Mouse (Mus musculus) c-Kit-positive CD71-positive TER-119-negative erythroid progenitor cells, embryonic 14.5 days (primary cell): ENCODE measurements around the gene Als2cr12.
"Not testable (repeated sequence)": the region's sequence is repeated elsewhere in the genome, so short reads cannot be mapped to it uniquely, and the experiment has no call there.

Experiments
- DNase-seq: peaks from one replicate; pipeline ENCODE4 v3.0.0-alpha.2; 2013; ENCODE audit warnings: low read depth

Gene Als2cr12

DNA sequence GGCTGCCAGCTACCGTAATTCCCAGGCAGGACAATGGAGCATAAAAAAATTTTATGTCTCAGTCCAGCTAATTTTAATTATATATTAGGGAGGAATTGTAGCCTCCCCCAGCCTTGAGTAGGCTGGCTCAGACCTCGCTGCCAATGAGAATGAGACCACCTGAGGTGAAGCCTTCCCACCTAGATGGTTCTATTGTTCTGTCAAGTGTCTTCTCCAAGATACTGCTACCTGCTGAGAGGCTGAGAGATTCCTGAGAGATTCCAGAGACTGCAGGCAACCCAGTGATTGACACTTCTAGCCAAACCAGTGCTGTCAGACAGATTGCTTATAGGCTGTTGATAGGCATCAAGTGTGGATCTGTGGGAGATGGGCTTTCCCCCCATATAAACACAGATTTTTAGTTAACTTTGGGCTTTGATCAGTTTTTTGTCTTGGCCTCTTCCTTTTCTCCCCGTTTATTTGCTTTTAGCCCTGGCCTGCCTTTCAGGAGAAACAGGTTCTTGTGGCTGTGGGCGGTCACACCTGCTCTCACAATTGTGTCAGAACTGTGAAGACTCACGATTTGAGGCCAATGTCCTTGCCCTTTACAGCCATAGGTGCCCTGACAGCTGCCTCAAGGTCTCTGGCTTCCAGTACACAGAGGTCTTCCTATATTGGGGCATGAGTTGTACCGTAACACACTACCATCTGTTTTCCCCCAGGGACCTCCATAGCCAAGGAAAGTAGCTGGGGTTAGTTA is 5.6 kb downstream of the Als2cr12 start:
- DNase-seq: no peak

DNA sequence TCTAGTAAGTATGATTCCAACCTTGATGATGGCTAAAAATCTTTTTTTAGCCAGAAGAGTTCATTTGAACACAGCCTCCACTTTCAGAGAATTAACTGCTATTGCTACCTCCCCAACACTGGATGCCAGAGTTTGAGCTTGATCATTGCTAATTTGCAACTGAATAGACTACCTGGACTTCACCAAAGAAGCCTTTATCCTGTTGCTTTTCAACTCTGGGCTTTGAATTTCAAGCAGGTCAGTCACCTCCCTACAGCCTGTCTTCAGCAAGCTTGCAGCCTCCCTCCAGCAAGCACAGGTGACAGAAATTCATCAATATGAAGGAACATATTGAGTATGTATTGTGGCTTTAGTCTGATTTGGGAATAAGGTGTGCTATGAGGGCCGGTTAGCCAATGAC is 6.4 kb downstream of the Als2cr12 start:
- no peak for DNase-seq

DNA sequence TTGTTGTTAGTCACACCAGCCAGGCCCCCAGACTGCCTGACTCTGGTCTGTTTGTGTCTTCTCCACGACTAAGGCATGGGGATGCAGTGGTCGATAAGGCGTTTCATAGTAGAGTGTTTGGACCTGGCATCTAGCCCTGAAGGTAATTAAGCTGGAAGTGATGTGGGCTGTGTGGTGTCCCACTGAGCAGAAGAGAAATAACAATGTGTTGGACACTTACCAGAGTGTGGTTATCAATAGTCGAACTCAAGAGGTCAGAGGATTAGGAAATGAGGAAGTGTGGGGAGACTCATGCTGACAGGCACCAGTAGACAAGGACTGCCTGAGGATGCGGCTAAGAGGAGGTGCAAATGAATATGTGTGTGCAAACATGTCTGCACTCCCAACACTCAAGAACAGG is 17.4 kb downstream of the Als2cr12 start:
- not testable (repeated sequence) for DNase-seq

DNA sequence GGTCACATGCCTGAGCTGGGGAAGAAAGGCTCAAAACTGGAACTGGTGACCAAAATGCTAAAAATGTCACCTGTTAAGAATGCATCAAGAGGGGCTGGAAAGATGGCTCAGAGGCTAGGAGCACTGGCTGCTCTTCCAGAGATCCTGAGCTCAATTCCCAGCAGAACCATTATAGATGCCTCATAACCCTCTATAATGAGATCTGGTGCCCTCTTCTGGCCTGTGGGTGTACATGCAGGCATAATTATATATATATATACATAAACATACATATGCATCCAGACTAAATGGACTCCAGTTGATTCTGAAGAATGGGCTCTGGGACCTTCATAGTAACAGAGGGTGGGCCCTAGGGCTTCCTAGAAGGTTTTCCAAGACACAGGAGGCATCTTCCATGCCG is 18.2 kb downstream of the Als2cr12 start:
- DNase-seq: peak; percentile 33

DNA sequence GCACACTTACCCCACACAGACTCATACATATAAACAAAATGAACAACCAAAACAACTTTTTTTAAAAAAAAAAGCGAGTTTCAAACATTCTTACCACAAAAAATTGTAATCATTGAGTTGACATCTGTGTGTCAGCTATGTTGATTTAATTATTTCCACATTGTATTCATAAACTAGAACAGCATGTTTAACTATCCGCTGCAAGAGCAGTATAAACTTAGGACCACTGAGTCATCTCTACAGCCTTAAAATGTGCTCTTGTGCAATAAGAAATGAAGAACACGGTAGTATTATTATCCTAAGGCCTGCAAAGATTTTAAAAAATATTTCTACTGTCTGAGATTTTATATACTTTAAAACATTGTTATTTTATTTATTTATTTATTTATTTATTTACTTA is 20.8 kb downstream of the Als2cr12 start:
- DNase-seq: no peak

DNA sequence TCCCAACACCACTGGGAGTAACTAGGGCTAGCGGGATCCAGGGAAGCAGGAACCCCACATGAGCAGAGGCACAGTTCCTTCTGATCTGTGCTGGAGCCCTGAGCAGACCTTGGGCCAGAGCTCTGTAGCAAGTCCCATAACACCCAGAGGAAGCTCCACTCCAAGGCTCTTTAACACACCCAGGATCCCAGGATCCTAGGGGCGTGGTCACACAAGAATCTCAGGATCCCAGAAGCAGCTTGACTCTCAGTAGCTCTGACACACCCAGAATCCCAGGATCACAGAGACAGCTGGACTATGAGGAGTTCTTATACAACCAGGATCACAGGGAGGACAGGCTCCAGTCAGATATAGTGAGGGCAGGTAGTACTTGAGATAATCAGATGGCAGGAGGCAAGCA is 23.7 kb downstream of the Als2cr12 start:
- DNase-seq: no peak

DNA sequence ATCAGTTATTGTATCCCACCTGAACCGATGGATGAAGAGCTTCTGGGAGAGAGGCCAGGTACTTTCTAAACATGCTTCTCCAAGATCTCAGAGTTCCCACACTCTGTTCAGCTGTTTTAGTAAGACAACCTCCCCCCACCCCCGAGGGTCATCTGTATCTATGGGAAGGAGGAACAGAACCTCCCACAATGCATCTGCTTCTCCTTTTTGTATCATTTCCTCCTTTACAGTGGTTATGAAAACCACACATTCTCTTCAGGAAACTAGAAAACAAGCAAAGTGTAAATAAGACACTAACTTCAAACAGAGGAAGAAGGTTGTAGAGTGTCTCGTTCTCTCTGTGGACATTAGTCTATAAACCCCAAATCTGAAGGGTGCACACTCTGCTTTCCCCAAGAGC is 26.2 kb downstream of the Als2cr12 start:
- not testable (repeated sequence) for DNase-seq

DNA sequence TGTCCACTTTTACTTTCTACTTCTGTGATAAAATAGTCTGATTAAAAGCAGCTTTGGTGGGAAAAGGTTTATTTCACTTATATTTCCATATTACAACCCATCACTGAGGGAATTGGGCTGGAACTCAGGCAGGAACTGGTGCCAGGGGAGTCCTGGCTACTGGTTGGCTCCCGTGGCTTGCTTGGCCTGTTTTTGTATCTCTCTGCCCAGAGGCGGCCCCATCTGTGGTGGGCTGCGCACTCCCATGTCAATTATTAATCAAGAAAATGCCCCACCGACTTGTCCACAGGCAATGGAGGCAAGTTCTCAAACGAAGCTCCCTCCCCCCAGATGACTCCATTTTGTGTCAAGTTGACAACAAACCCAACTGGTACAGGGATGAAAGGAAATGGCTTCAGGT is 27.6 kb downstream of the Als2cr12 start:
- no peak for DNase-seq

DNA sequence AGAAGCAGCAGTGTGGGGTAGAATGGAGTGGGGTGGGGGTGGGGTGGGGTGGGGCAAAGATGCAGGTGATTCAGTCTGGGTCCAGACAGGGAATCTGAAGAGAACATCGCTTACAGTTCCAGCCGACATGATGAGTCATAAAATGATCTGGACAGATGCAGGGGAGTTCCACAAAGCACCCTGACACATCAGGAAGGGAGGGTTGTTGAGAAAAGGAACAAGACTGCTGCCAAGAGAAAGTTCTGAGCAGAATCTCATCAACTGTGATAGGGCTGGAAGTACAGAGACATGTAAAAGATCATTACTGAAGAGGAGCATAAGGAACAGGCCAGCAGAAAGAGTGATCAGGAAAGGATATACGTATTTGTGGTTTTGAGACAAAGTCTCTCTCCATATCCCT is 32.4 kb downstream of the Als2cr12 start:
- not testable (repeated sequence) for DNase-seq

DNA sequence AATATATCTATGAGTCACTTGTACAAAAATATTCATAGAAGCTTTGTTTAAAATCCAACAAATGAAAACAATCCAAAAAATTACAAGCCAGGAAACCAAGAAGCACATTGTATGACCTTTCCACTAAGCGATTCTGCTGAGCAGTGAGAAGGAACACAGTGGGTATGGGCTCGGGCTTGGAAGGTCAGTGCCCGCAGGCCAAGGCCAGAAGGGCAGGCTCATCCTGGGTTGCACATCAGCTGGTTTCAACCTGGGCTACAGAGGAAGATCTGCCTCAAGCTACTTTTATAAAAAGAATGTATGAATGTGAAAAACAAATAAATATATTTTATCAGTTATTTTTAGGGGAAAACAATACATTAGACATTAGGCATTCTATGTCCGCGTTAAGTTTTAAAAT is 33.1 kb downstream of the Als2cr12 start:
- not testable (repeated sequence) for DNase-seq

DNA sequence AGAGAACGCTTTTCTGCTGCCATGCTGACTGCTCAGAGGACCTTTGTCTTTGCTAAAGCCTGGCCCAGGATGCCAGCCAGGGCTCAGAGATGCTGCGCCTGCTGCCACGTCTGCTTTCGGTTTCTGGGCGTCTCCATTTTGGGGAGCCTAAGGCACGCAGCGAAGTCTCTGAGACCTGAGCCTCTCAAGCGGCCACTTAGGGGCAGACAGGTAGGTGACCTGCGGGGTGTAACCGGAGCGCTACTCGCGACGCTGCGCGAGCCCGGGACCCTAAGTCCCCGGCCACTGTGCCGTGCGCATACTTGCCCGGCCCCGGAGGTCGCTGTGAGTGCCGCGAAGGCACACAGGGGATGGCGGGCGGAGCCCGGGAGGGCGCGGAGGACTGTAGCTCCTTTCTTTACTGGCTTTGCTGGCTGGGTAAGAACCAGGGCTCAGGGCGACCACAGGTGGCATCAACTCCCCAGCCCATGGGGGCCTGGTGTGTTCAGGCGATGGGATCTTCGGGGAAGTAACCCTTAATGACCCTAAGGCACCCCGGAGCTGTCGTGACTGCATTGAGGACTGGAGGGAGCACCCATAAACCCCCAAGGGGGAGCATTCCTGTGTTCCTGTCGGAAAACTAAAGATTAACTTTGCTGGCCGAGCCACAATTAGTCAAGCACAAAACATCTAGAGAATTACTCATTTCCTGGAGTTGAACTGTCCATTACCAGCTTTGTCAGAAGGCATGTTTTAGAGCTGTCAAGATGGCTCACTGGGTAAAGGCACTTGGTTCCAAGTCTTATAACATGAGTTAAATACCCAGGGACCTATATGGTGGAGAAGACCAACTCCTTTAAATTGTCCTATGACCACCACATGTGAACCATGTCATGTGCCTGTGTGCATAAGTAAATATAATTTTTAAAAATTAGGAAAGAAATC is 43.0 kb downstream of the Als2cr12 start:
- peak; percentile 30 for DNase-seq

DNA sequence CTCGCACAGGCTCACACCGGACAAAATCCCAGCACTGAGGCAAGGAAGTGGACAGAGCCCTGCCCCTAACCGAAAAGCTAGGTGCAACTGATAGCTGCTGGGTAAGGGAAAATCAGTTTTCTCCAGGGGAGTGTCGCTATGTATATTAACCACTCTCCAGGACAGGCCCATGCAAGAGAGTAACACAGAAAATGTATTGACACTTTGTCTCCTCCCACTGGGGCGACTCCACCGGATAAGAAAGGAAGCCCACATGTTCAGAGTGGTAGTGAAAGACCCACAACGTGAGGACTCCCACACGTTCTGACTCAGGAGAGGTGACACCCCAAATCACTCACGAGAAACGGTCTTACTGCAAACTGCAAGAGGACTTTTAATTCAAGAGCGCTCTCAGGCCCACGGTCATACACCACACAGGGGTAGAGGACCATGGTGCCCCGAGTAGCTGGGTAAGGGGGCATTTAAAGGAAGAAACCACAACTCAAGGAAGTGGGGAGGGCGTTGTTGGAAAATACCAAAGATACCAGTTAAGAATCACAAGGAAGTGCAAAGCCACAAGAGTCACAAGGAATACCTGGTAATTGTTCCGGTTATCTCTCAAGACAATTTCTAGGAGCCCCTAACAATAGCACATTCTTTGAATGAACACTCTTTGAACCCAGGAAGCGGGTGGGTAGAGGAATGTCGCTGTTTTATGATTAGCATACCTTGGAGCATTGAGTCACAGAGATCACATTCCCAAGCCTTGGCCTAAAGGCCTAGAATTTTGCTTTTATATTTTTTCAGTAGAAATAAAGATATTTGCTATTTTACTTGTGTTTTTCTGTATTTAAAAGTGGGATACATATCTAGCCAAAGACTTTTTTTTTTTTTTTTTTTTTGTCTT is 44.0 kb downstream of the Als2cr12 start:
- DNase-seq: peak; percentile 13

DNA sequence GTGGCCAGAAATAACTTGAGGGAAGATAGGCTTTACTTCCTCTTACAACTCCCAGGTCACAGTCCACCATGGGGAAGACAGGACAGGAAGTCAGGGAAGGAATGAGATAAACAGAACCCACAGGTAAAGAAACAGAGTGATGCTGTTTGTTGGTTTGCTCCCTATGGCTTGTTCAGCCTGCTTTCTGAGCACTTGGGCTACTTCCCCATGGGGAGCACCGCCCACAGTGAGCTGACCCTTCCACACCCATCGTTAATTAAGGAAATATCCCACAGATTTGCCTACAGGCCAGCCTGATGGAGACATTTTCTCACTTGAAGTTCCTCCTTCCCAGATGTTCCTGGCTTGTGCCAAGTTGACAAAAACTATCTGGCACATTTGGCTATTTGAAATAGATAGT is 66.9 kb downstream of the Als2cr12 start:
- not testable (repeated sequence) for DNase-seq

DNA sequence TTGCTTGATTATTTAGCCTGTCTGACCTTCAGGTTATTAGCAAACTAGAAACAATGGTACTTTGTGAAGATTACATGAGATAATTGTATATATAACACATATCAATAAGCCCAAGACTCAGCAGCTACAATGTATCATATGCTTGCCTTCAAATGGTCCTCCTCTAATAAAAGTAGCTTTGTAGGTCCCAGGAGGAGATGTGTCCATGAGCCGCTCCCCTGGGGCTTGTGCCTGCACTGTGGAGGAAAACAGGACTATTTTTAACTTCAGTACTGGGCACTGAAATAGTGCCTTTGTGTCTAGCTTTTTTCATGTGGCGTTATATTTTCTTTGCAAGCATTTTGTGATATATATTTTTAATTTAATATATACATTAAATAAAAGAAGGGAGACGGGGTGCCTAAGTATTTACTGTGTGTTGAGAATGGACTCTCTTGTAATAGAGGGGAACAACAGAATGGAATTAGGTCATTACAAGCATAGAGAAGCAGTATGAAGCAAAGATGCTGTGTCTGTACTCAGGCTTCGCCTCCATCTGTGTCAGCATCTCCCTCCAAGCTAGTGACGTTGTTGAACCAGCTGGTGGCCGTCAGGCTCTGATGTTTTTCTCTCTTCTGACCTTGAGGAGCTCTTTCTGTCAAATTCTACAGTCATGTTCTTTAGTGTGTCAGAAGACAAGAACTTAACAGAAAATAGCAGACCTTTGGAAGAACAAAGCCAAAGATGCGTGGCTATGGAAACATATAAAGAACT is 73.6 kb downstream of the Als2cr12 start:
- DNase-seq: no peak

DNA sequence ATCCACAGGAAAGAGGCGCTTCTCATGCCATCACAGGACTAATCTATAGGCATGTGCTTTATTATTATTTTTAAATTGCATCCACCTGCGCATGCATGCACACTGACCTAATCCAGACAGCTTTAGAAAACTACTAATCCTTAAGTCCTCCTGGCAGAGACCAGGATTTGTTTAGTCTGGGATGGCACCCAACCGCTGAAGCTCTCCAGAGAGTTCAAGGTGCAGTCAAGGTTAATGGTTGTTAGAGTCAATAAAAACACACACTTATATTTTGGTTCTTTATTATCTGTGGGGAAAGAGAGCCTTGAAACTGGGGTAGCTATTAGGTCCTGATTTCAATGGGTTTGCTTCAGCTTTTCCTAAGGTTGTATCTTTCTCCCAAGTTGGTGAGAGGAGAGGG is 74.5 kb downstream of the Als2cr12 start:
- no peak for DNase-seq

DNA sequence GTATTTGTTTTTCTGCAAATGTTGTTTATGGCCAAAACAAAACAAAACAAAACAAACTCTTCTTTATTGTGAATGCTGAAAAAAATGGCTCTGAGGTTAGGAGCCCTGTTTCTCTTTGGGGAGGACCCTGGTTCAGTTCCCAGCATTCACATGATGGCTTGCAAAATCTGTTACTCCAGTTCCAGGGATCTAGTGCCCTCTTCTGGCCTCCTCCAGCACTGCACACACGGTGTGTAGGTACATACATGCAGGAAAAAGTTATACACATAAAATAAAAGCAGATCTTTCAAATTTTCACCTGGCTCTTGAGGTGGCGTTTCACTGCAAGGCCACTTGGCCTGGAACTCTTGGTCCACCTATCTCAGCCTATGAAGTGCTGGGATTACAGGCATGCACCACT is 77.0 kb downstream of the Als2cr12 start:
- no peak for DNase-seq

DNA sequence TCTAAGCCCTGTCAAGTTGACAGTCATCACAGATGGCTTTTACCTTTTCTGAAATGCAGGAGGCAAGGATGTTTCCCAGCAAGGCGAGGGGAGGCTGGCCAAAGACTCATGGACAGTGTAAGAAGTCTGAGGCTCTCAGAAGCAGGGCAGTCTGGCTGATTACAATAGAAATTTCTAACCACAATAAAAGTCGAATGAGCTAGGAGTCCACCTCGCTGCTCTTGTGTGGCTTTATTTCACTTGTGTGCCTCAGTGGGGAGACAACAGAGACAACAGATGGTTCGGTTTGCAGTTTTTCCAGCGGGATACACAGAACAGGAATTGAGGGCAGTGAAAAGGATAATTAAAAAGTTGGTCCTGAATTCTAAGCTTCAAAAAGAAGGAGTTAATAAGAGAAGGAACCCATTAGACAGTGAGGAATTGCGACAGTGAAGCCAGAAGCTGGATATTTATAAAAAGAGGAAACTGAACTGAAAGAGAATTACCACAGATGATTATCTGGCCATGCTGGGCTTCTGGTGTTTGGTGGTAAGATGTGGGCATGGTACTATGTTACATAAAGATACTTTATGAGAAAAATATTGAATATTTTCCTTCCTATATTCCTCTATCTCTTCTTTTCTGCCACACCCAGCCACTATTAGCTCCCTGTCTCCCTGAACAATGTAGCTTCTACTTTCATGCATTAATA is 77.7 kb downstream of the Als2cr12 start:
- no peak for DNase-seq

DNA sequence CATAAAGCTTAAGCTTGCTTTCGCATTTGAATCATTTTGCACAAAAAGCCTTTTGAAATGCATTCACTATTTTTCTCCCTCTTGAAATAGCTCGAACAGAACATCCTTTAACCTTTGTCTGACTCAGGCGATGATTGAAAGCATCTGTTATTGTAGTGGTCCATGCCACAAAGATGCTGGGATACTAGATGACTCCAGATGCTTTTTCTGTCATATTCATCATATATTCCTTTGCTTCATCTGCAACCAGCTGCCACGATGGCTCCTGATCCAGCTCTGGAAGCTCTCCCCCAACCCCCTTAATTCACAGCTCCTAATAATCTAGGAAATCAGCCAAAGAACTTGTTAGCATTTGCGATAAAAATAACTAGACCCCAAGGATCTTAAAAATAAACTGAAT is 78.7 kb downstream of the Als2cr12 start:
- no peak for DNase-seq

DNA sequence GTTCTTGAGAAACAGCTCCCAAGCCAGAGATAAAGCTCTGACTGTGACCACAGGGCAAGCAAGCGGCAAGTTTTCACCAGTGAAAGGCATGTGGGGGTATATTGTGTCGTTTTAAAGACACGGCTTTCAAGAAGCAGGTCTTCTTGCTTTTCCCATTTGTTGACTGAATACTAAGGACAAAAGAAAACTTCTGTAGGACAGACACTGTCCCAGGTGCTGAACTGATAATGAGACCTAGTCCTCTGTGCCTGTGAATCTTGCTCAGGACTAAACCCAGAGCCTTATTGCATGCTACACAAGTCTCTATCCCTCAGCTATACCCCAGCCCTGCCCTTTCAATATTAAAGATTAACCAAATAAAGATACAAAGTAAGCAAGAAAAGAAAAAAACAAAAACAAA is 79.6 kb downstream of the Als2cr12 start:
- no peak for DNase-seq

DNA sequence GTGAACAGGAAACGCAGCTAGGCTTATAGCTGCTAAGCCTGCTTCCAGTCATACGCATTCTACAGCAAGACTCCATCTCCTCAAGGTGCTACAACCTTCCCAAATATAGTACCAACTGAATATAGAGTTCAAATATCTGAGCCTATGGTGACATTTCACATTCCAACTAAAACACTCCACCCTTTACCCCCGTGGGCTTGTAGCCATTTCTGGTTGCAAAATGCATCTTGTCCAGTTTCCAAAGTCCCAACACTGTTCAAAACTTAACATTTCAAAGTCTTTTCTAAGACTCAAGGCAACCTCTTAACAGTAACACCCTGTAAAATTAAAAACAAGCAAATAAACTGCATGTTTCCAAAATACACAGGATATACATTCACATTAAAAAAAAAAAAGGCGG is 80.6 kb downstream of the Als2cr12 start:
- DNase-seq: no peak

DNA sequence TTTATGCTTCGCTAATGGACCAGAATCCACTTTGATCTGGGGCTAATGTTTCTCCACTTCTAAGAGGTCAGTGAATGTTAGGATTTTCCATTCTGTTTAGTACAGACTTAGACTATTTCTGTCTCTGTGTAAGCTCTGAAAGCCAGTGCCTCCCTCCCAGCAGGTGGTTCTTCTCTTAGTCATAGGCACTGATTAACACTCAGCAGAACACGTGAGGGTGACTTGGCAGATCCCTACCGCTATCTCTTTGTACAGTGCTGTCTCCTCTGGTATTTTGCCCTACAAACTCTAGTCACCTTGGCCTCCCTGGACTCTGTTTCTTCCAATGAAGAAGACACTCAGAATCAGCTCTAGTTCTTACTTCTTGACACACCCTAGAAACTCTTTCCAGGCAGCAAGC is 81.4 kb downstream of the Als2cr12 start:
- DNase-seq: no peak
